Mouse (Mus musculus) urinary bladder, postnatal 10 days (tissue): Measurements from ENCODE around the gene Ghr.

Source experiments
- DNase-seq: peaks from one replicate; pipeline ENCODE4 v3.0.0; 2022; ENCODE audit warnings: low spot score

The Ghr gene

DNA sequence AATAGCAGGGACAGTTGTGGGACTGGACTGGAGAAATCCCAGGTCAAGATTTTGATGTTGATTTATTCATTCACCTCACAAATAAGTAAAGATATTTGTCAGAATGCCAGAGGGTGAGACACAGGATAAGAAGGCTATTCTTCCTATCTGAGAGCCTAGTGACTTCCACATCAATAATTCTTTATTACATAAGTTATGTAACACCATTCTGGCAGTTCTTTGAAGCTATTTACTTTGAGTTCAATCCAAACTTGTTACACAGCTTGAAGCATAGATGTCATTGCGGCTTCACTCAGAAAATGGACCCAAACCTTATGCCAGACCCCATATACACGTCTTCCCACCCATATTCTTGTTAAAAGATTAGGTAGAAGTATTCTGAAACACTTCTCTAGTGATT lies 133.7 kb downstream of the Ghr start:
- DNase-seq: no peak

DNA sequence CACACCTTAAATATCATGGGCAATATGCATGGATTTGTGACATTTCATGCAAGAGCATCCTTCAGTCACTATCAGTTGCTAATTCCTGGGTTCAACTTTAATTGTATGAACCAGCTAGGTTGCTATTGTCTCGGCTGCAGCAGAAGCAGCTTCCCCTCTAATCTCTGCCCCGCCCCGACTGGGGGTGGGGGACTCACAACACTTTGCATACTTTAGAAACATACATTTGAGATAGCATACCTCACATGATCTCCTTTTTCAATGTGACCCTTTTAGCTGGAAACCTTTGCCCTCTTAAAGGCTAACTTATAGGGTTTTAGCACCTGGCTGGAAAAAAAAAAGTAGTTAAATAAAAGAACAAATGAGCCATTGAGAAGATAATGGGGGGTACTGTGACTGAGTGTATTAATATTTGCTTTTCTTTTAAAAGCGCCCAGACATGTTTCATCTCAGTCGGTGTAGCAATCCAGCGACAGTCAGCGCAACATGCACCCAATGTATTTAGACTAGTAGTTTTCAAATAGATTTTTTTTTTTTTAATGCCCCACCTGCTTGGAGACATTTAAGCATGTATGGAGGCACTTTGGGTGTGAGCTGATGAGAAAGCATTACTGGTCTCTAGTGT lies 137.9 kb downstream of the Ghr start:
- DNase-seq: no peak

DNA sequence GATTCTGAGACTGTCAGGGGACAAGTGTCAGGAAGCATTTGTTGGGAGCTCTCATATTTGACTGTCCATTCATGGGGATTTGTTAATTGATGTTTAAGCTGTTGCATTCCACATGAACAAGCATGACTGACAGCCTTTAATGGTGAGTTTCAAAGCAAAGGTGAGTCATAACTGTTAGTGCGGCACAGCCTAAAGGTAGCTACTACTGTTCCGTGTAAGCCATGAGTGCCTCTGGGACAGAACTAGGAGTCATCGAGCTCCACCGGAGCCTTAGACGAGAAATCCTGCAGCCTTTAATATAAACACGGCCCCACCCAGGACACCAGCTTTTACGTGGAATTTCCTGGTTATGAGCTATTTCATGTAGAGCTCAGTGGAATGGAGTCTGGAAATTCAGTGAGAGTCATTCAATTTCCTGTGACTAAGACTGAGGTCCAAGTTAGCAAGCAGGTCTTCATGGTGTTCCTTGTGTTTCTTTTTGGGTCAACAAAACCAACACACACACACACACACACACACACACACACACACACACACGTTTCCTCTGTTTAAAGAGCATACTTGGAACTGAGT lies 138.8 kb downstream of the Ghr start:
- DNase-seq: no peak

DNA sequence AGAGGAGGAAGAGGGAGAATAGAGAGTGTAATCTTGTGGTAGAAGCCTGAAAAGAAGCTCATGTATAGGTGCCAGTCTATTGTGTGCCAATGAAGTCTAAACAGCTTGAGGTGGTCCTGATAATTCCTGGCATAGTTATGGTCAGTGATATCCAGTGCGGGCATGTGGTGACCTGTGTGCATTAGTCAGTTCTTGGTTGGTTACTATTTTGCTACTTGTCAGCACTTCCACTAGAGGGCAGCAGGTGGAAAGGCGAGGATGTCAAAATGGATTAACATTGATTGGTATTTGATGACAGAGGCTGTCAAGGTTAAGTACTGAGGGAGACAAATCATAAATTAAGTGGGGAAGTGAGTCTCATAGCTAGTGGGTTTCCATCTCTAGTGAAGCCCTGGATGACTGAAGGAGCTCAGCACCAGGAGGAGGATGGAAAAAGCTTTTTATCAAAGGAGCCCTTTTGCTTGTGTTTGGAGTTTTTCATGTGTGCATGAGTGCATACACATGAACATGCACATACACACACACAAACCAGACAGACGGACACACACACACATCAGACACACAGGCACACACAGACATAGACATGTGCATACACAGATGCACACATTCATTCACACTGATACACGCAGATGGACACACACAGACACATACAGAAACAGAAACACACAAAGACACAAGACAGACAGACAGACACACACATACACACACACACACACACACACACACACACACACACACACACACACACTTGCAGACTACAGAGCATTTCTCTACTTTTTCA lies 141.6 kb downstream of the Ghr start:
- DNase-seq: no peak

- no peak for DNase-seq
Observed at GRCm38 (mm10) chr15:3437381-3437780, 145.9 kb downstream of the Ghr start.

DNA sequence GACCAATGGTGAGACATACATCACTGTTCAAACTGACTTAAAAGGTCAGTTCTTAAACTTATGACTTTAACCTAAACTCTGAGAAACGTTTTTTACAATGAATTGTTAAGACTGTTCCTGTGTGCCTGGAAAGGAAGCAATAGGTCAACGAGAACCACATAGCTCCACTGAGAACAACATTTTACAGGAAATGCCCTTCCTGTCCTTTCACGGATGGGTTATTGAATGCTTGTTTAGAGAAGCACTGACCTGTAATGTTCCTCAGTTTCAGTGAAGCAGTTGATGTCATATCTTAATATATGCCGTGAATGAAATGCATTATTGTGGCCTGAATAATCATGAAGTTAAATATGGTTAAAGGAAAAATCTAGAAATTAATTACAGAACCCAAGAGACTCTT lies 147.7 kb downstream of the Ghr start:
- no peak for DNase-seq

DNA sequence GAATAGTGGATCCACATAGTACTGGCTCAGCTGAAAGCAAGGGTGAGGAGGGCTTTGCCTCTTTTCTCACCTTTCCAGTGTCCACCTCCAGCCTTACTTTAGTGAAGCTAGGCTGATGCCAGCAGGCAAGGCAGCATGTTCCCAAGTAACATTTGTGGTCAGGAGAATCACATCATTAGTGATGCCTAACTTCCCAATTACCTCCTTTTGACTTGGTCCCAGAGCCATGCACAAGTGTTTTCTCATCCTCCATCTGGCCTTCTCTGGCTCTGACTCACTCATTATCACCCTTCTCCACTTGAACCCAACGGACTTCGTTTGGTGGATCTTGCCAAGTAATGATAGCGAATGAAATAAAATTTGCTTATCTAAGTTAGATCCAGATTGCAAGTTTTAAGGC lies 148.8 kb downstream of the Ghr start:
- no peak for DNase-seq

- no peak for DNase-seq
Observed at GRCm38 (mm10) chr15:3433281-3433680, 150.0 kb downstream of the Ghr start.

- DNase-seq: no peak
Observed at GRCm38 (mm10) chr15:3432823-3433222, 150.5 kb downstream of the Ghr start.

- DNase-seq: no peak
Observed at GRCm38 (mm10) chr15:3429417-3429816, 153.9 kb downstream of the Ghr start.

GRCm38 (mm10) chr15:3429001-3429400 lies 154.3 kb downstream of the Ghr start:
- DNase-seq: no peak

GRCm38 (mm10) chr15:3426401-3426800 lies 156.9 kb downstream of the Ghr start:
- no peak for DNase-seq

DNA sequence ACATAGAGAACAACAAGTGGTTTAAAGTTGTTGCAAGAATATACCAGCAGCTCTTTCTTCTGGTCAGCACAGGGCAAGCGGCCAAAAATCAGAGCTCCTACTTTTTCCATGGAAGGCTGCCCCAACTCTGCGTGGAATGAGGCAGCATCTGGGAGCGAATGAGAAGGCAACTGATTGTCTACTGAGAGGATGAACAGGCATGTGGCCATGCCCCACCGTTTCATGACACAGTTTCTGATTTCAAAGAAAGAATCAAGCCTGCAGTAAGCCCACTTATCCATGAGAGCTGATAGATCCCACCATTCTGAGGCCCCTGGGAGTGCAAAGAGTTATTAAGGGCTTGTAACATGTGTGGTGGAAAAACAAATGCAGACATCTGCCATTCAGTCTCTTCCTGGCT lies 160.1 kb downstream of the Ghr start:
- no peak for DNase-seq

DNA sequence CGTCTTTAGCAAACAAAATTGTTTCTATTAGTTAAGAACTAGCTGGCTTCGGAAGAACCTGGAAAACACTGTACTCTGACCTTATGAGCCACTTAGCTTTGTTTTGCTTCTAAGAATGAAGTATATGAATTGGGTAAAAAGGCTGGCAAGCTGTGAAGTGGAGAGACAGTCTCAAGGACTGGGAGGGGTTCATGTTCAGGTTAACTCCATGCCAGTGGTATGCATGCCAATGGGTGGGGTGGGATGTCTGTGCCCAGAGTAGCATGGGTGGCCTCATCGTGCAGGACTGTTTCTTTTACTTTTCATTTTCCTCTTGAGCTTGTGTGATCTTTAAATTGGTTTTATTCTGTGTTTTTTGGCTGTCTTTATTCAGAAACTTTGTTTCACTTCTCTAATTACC lies 165.6 kb downstream of the Ghr start:
- DNase-seq: no peak

DNA sequence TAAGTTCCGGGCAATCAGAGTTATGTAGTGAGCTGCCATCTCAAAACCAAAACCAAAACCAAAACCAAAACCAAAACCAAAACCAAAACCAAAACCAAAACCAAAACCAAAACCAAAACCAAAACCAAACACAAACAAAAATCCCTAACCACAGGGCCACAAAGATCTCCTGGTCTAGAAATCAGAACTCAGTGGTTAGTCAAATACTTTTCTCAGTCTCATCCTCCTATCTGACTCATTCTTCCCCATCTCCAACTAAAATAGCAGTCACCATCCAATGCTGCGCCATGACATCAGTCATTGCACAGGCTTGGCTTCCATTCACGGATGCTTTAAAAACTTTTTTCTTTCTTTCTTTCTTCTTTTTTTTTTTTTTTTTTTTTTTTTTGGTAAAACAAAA lies 170.2 kb downstream of the Ghr start:
- DNase-seq: no peak

- no peak for DNase-seq
Observed at GRCm38 (mm10) chr15:3408478-3408877, 174.8 kb downstream of the Ghr start.

- no peak for DNase-seq
Observed at GRCm38 (mm10) chr15:3399196-3399595, 184.1 kb downstream of the Ghr start.

DNA sequence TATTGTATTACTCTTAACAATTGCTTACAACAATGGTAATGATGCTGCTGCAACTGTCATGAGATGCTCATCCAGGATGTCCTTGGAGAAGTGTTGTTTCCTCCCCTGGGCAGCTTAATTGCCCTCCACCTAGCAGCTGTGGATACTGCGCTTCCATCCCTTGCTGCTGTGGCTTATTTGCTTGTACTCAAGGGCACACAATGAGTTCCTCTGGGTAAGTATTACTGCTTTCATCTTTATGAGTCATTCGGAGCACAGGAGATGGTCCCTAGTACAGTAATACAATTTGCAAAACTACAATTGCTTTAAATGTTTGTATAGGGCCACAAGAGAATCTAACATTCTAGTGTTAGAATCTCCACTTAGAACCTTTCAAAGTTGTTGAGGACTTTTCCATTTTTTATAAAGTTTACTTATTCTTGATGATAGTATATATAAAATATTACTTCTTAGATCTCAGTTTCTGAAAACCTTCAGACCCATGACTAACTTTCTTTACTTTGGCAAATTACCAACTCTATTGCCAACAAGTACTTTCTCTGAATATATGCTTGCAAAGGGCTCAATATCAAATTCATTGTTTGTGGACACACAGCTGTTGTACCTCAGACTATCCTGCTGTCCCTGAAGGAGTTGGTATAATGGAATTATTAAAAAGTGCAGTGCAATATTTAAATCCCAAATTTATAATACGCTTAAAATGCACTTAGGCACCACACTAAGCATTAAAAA lies 185.8 kb downstream of the Ghr start:
- no peak for DNase-seq

- DNase-seq: no peak
Observed at GRCm38 (mm10) chr15:3396149-3396548, 187.1 kb downstream of the Ghr start.

- no peak for DNase-seq
Observed at GRCm38 (mm10) chr15:3395700-3396099, 187.6 kb downstream of the Ghr start.

- DNase-seq: no peak
Observed at GRCm38 (mm10) chr15:3390722-3391121, 192.6 kb downstream of the Ghr start.

GRCm38 (mm10) chr15:3389011-3389410 lies 194.3 kb downstream of the Ghr start:
- no peak for DNase-seq

DNA sequence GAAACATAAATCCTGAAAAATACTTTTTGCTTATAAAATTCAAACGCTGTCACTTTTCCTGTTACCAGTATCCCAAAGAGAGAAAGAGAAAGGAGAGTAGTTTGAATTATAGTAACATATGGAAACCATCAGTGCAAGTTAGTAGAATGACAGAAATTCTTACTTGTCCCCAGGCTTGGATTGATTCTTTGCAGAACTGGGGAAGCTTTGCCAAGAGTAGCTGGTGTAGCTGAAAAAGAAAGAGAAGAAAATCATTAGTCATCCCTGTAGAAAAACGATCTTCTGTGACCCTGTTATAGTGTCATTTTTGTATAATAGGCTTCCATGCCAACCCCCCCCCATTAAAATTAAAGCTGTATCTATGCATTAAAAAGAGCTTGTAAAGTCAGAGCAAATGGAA lies 194.8 kb downstream of the Ghr start:
- no peak for DNase-seq
